Mouse (Mus musculus) left cerebral cortex, postnatal 4 days (tissue): ENCODE measurements at regions not wholly inside any gene's neighbourhood (a gene's known extent, or its start where the extent isn't known, plus 50 kb on each side); places are given as distances from the start of the nearest gene placed in this dataset.
"Not testable (repeated sequence)": the region's sequence is repeated elsewhere in the genome, so short reads cannot be mapped to it uniquely, and the experiment has no call there.

ENCODE experiments used
- DNase-seq: peaks from one replicate; pipeline ENCODE4 v3.0.0-alpha.2; 2022
- intact Hi-C: fragments of 180-260 bp; cut with DNase I; formaldehyde crosslinking; loops from one replicate; pipeline ENCODE4 v1.15.1; 2025

GRCm38 (mm10) chr5:22670296-22670695 lies 75.6 kb upstream of the Lhfpl3 start:
- no peak for DNase-seq
- intact Hi-C loops = no loop called here

- intact Hi-C loops = loop anchor here (10.0 kb wide), 2 partner anchors 584 to 644 kb away; no protein-coding TSS in a partner anchor
- no peak for DNase-seq
These were observed 91.0 kb upstream of the Orc5 start for GRCm38 (mm10) chr5:22641233-22641632.

GRCm38 (mm10) chr5:22616989-22617388 lies 66.8 kb upstream of the Orc5 start:
- not testable (repeated sequence) for DNase-seq

More at GRCm38 (mm10) chr5:22616989-22617388, 66.8 kb upstream of the Orc5 start:
- intact Hi-C loops = not testable (repeated sequence)
